Mouse (Mus musculus) CH12.LX (cell line): ENCODE data around the gene Hoxa7. TPM values are rescaled to one million over a fixed set of nuclear protein-coding genes. Genes with fewer than 3 reads are reported as not detected.

Experiments
- DNase-seq: peaks from one replicate; pipeline ENCODE4 v3.0.0-alpha.2; 2013; ENCODE audit errors: extremely low read depth
- H3K27ac ChIP-seq: 2 replicates; pipeline ENCODE4 v1.5.1; 2012; ENCODE audit warnings: low read depth, mild to moderate bottlenecking, control low read depth, moderate library complexity; ENCODE audit not compliant: insufficient read depth
- H3K27me3 ChIP-seq: replicated peaks from 2 replicates; pipeline ENCODE3; 2012; ENCODE audit warnings: inconsistent platforms
- H3K36me3 ChIP-seq, 2 experiments: replicated peaks in 1 of 2; 2 replicates each; pipeline versions ENCODE3 to v1.6.1; 2012; ENCODE audit warnings: inconsistent platforms in 1 of 2, low read length in 1 of 2, mild to moderate bottlenecking in 1 of 2, mixed read lengths in 1 of 2, moderate library complexity in 1 of 2; ENCODE audit not compliant: control insufficient read depth in 1 of 2, insufficient read depth in 1 of 2
- H3K4me1 ChIP-seq, 2 experiments: 2 replicates each; pipeline ENCODE4 v1.6.1; 2012; ENCODE audit warnings: inconsistent platforms in 1 of 2, moderate library complexity in 1 of 2; ENCODE audit not compliant: insufficient read depth in 2 of 2, control insufficient read depth in 1 of 2
- H3K4me2 ChIP-seq: 2 replicates; pipeline ENCODE4 v1.6.1; 2012; ENCODE audit warnings: low read depth, mild to moderate bottlenecking, control low read depth; ENCODE audit not compliant: poor library complexity, insufficient read depth, severe bottlenecking
- H3K4me3 ChIP-seq, 3 experiments: fragments of 150-350 bp in 1 of 3; sonication (generic) in 1 of 3; replicated peaks in 1 of 3; 2 replicates each; pipeline versions ENCODE3 to v1.5.1; 2011 to 2012; ENCODE audit warnings: low read depth in 2 of 3, low read length in 2 of 3, mild to moderate bottlenecking in 2 of 3, moderate library complexity in 2 of 3, control low read depth in 1 of 3, improper control_type of control experiment in 1 of 3, inconsistent platforms in 1 of 3, mixed read lengths in 1 of 3; ENCODE audit not compliant: poor library complexity in 1 of 3
- H3K79me2 ChIP-seq: replicated peaks from 2 replicates; pipeline ENCODE4 v1.6.1; 2012; ENCODE audit warnings: mild to moderate bottlenecking, moderate library complexity; ENCODE audit not compliant: control insufficient read depth, poor library complexity, insufficient read depth, severe bottlenecking; ENCODE audit errors: extremely low read depth
- H3K9ac ChIP-seq: 2 replicates; pipeline ENCODE4 v1.6.1; 2012; ENCODE audit warnings: low read depth, mild to moderate bottlenecking, control low read depth, moderate library complexity; ENCODE audit not compliant: insufficient read depth
- H3K9me3 ChIP-seq: replicated peaks from 2 replicates; pipeline ENCODE3; 2012; ENCODE audit warnings: low read length, inconsistent platforms, mixed read lengths
- CHD2 ChIP-seq: IDR thresholded peaks from 2 replicates; pipeline ENCODE4 v1.6.1; 2011; ENCODE audit warnings: low read length, improper control_type of control experiment
- CTCF ChIP-seq, 2 experiments: IDR thresholded peaks in 1 of 2; conservative IDR thresholded peaks in 1 of 2; 2 replicates each; pipeline ENCODE4 v1.5.1; 2011 to 2012; ENCODE audit warnings: low read depth in 2 of 2, low read length in 2 of 2, improper control_type of control experiment in 1 of 2, inconsistent platforms in 1 of 2, mild to moderate bottlenecking in 1 of 2, moderate library complexity in 1 of 2
- E2F4 ChIP-seq: IDR thresholded peaks from 2 replicates; pipeline ENCODE4 v1.6.1; 2011; ENCODE audit warnings: low read depth, low read length, improper control_type of control experiment; ENCODE audit not compliant: insufficient replicate concordance
- ELF1 ChIP-seq: IDR thresholded peaks from 2 replicates; pipeline ENCODE4 v1.6.1; 2014; ENCODE audit warnings: low read depth, mild to moderate bottlenecking, inconsistent platforms, low read length, improper control_type of control experiment
- EP300 ChIP-seq: IDR thresholded peaks from 2 replicates; pipeline ENCODE4 v1.6.1; 2011; ENCODE audit warnings: low read length, improper control_type of control experiment
- ETS1 ChIP-seq: conservative IDR thresholded peaks from 2 replicates; pipeline ENCODE4 v1.6.1; 2012; ENCODE audit warnings: low read depth, mild to moderate bottlenecking, inconsistent platforms, low read length, improper control_type of control experiment, moderate library complexity
- HCFC1 ChIP-seq: IDR thresholded peaks from 2 replicates; pipeline ENCODE4 v1.6.1; 2012; ENCODE audit warnings: low read depth, mild to moderate bottlenecking, inconsistent platforms, low read length, improper control_type of control experiment
- IRF4 ChIP-seq: IDR thresholded peaks from 2 replicates; pipeline ENCODE4 v1.6.1; 2014; ENCODE audit warnings: low read depth, mild to moderate bottlenecking, inconsistent platforms, low read length, improper control_type of control experiment
- JUN ChIP-seq: IDR thresholded peaks from 2 replicates; pipeline ENCODE4 v1.6.1; 2011; ENCODE audit warnings: low read depth, mild to moderate bottlenecking, low read length, improper control_type of control experiment, moderate library complexity; ENCODE audit not compliant: insufficient read depth
- JUND ChIP-seq: conservative IDR thresholded peaks from 2 replicates; pipeline ENCODE4 v1.6.1; 2011; ENCODE audit warnings: low read depth, low read length, improper control_type of control experiment
- KAT2A ChIP-seq: IDR thresholded peaks from 2 replicates; pipeline ENCODE4 v1.6.1; 2012; ENCODE audit warnings: low read length, improper control_type of control experiment, inconsistent platforms; ENCODE audit not compliant: insufficient replicate concordance
- MAX ChIP-seq: IDR thresholded peaks from 2 replicates; pipeline ENCODE4 v1.6.1; 2011; ENCODE audit warnings: low read length, improper control_type of control experiment
- MAZ ChIP-seq: IDR thresholded peaks from 2 replicates; pipeline ENCODE4 v1.6.1; 2012; ENCODE audit warnings: low read depth, mild to moderate bottlenecking, inconsistent platforms, low read length, improper control_type of control experiment, moderate library complexity
- MXI1 ChIP-seq: IDR thresholded peaks from 2 replicates; pipeline ENCODE4 v1.6.1; 2011; ENCODE audit warnings: mild to moderate bottlenecking, low read depth, low read length, improper control_type of control experiment
- MYC ChIP-seq: IDR thresholded peaks from 2 replicates; pipeline ENCODE4 v1.6.1; 2011; ENCODE audit warnings: low read depth, mild to moderate bottlenecking, improper control_type of control experiment, low read length
- NELFE ChIP-seq: IDR thresholded peaks from 2 replicates; pipeline ENCODE4 v1.6.1; 2011; ENCODE audit warnings: low read depth, low read length, improper control_type of control experiment
- POLR2A ChIP-seq: IDR thresholded peaks from 2 replicates; pipeline ENCODE4 v1.6.1; 2011; ENCODE audit warnings: low read depth, mild to moderate bottlenecking, improper control_type of control experiment, low read length
- RAD21 ChIP-seq: IDR thresholded peaks from 2 replicates; pipeline ENCODE4 v1.6.1; 2011; ENCODE audit warnings: low read depth, mild to moderate bottlenecking, low read length, improper control_type of control experiment, moderate library complexity
- RCOR1 ChIP-seq: conservative IDR thresholded peaks from 2 replicates; pipeline ENCODE4 v1.6.1; 2012; ENCODE audit warnings: low read depth, mild to moderate bottlenecking, inconsistent platforms, low read length, improper control_type of control experiment
- SMC3 ChIP-seq: IDR thresholded peaks from 2 replicates; pipeline ENCODE4 v1.6.1; 2011; ENCODE audit warnings: low read depth, low read length, improper control_type of control experiment
- TBP ChIP-seq: conservative IDR thresholded peaks from 2 replicates; pipeline ENCODE4 v1.6.1; 2011; ENCODE audit warnings: low read depth, low read length, improper control_type of control experiment
- UBTF ChIP-seq: IDR thresholded peaks from 2 replicates; pipeline ENCODE4 v1.6.1; 2012; ENCODE audit warnings: low read depth, mild to moderate bottlenecking, inconsistent platforms, low read length, improper control_type of control experiment, moderate library complexity
- USF1 ChIP-seq: IDR thresholded peaks from 2 replicates; pipeline ENCODE4 v1.6.1; 2014; ENCODE audit warnings: low read depth, mild to moderate bottlenecking, inconsistent platforms, low read length, improper control_type of control experiment
- USF2 ChIP-seq: conservative IDR thresholded peaks from 2 replicates; pipeline ENCODE4 v1.6.1; 2011; ENCODE audit warnings: low read depth, low read length, improper control_type of control experiment
- ZC3H11A ChIP-seq: IDR thresholded peaks from 2 replicates; pipeline ENCODE4 v1.6.1; 2012; ENCODE audit warnings: low read depth, mild to moderate bottlenecking, inconsistent platforms, low read length, improper control_type of control experiment
- ZKSCAN1 ChIP-seq: IDR thresholded peaks from 2 replicates; pipeline ENCODE4 v1.6.1; 2012; ENCODE audit warnings: low read depth, inconsistent platforms, low read length, improper control_type of control experiment, borderline replicate concordance
- ZMIZ1 ChIP-seq: IDR thresholded peaks from 2 replicates; pipeline ENCODE4 v1.6.1; 2012; ENCODE audit warnings: low read depth, mild to moderate bottlenecking, inconsistent platforms, low read length, improper control_type of control experiment
- dilution Hi-C: fragments of 300-500 bp; cut with MboI; formaldehyde crosslinking; loops from 2 replicates; pipeline ENCODE4 v1.14.3; 2020; ENCODE audit warnings: low sequenced_read_pairs; ENCODE audit not compliant: extremely low pct_unique_long_range_greater_than_20kb, extremely low pct_ligation_motif_present
- in situ Hi-C: fragments of 300-500 bp; cut with MboI; formaldehyde crosslinking; loops from 3 replicates; pipeline ENCODE4 v1.14.3; 2019; ENCODE audit warnings: low sequenced_read_pairs, low pct_ligation_motif_present, low pct_unique_long_range_greater_than_20kb, mixed read lengths
- polyA plus RNA-seq: library from polyadenylated mRNA; unstranded; fragments of >175 nt; gene quantifications from 2 replicates; pipeline ENCODE4 v1.2.1, GENCODE M21; 2012; ENCODE audit warnings: low read depth; ENCODE audit not compliant: insufficient read length
- total RNA-seq, 2 experiments: library from RNA; depleted of rRNA; stranded (reverse); fragments of 300-350 nt in 1 of 2; fragments of >200 nt in 1 of 2; gene quantifications; 2 replicates each; pipeline ENCODE4 v1.2.3; 2012 to 2014

Gene Hoxa7
- total and polyA plus RNA-seq, 3 experiments, result 1.0 to 1.4 (median 1.1) TPM

DNA sequence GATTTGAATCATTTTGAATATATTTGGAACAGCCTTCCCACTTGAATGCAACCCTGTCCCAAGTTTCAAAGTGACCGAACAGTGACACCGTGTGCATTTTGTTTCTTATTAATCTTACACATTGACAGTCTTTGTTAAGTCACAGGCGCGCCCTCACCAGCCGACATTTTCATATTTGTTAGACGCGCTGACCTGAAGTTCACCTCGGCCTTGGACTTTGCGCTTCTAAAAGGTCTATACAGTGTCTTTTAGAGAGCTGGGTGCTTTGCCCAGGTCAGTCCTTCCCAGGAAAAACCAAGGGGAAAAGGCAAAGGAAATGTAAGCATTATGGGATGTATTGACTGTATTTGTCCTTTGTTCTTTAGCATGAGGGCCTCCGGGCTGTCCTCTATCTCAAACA lies 27.0 kb downstream of the Hoxa7 start:
- dilution Hi-C loops, result no loop called here

DNA sequence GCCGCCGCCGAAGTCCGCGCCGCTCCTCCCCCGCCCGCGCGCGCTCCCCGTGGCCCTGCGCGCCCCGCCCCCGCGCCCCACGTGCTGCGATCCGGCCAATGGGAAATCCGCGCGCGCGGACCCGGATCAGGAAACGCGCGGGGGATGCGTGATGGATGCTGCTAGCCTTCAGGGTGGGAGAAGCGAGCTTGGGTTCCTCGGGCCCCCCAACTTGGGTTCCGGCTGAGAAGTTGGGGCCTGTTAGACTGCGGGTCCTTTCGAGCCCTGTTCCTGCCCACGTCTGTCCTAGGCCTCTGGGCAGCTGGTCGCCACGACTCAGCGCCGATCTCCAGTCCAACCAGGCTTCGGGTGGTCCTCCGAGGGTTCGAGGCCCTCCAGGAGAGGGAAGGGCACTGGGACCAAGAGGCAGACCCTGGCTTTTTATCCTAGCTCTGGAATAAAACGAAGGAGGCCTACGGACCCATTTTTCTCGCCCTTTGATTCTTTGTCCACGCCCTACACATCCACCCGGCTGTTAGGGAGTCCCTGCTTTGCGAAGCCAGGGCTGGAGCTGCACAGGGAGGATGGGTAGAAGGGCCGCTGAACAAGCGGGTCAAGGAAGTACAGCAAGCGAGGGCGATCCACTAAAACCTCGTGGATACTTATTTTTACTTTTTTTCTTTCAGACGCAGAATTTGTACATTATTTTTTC lies 29.6 kb downstream of the Hoxa7 start:
- H3K9me3 ChIP-seq, result peaks cover 5% of the 10 kb centered on the region
- dilution Hi-C loops (no loop called here), in situ Hi-C loops (no loop called here)
- H3K36me3 ChIP-seq, result peaks cover 0 to 2% of the 10 kb centered on the region in 2 experiments
- no peaks in the 10 kb centered on the region for H3K27me3 ChIP-seq
- no peak overlapping the region for H3K27ac ChIP-seq
- H3K9ac ChIP-seq, result no peak overlapping the region
- H3K79me2 ChIP-seq, result no peaks in the 10 kb centered on the region
- H3K4me2 ChIP-seq, result no peak overlapping the region
- TF ChIP-seq CTCF (conservative IDR thresholded peaks at IDR 0.05 in 1 of 2, IDR thresholded peaks at IDR 0.05 in 1 of 2; ENCODE audit: low read depth in 2 of 2, low read length in 2 of 2), result no peak
- TF ChIP-seq SMC3, result no peak
- TF ChIP-seq ZMIZ1, result no peak
- no peak for TF ChIP-seq ELF1
- no peak for TF ChIP-seq ZKSCAN1
- TF ChIP-seq JUND, result no peak
- TF ChIP-seq USF2, result no peak
- TF ChIP-seq NELFE, result no peak
- no peak for TF ChIP-seq EP300
- no peak for TF ChIP-seq TBP
- no peak for TF ChIP-seq MYC
- no peak for TF ChIP-seq MXI1
- TF ChIP-seq MAX, result no peak
- no peak for TF ChIP-seq ETS1
- TF ChIP-seq E2F4, result no peak
- no peak for TF ChIP-seq KAT2A
- no peak for TF ChIP-seq IRF4
- no peak for TF ChIP-seq UBTF
- no peak overlapping the region for H3K4me3 ChIP-seq
- no peak for DNase-seq
- H3K4me1 ChIP-seq, result peaks cover 0 to 13% of the 10 kb centered on the region in 2 experiments; a peak in 2 of 4 replicates

More for the DNA sequence above, 27.0 kb downstream of the Hoxa7 start:
- no peaks in the 10 kb centered on the region for H3K27me3 ChIP-seq
- H3K4me3 ChIP-seq, result no peak overlapping the region
- H3K27ac ChIP-seq, result no peak overlapping the region
- H3K4me2 ChIP-seq, result no peak overlapping the region
- H3K79me2 ChIP-seq, result no peaks in the 10 kb centered on the region
- no peak overlapping the region for H3K9ac ChIP-seq
- peaks cover 5% of the 10 kb centered on the region for H3K9me3 ChIP-seq
- in situ Hi-C loops, result no loop called here
- peaks cover 0 to 2% of the 10 kb centered on the region in 2 experiments for H3K36me3 ChIP-seq
- TF ChIP-seq ZC3H11A (no peak), POLR2A (no peak), USF2 (no peak), RCOR1 (no peak), HCFC1 (no peak), ELF1 (no peak), MAZ (no peak), RAD21 (no peak), CHD2 (no peak), JUN (no peak), USF1 (no peak)
- TF ChIP-seq, all 38 proteins: peak for 0
- no peak for DNase-seq
- H3K4me1 ChIP-seq, result peaks cover 0 to 18% of the 10 kb centered on the region in 2 experiments; a peak in 2 of 4 replicates
